Mouse (Mus musculus) cerebellum, postnatal 4 days (tissue): ENCODE measurements at regions not wholly inside any gene's neighbourhood (a gene's known extent, or its start where the extent isn't known, plus 50 kb on each side); places are given as distances from the start of the nearest gene placed in this dataset.

Experiments used
- DNase-seq, 2 experiments: peaks; one replicate each; pipeline ENCODE4 v3.0.0; 2022; ENCODE audit warnings: low spot score in 2 of 2, mixed read lengths in 1 of 2

GRCm38 (mm10) chr17:84888525-84888924, 68.0 kb upstream of the Ppm1b start:
- DNase-seq, result no peak

- DNase-seq, result no peak
Observed at GRCm38 (mm10) chr17:84890871-84891599, 65.5 kb upstream of the Ppm1b start.

- no peak for DNase-seq
Observed at GRCm38 (mm10) chr17:84893273-84894033, 63.1 kb upstream of the Ppm1b start.

GRCm38 (mm10) chr17:84895526-84895925, 61.0 kb upstream of the Ppm1b start:
- no peak for DNase-seq

GRCm38 (mm10) chr17:84896572-84896971, 60.0 kb upstream of the Ppm1b start:
- no peak for DNase-seq

GRCm38 (mm10) chr17:84898407-84898806, 58.1 kb upstream of the Ppm1b start:
- DNase-seq, result no peak

GRCm38 (mm10) chr17:84903625-84904337, 52.8 kb upstream of the Ppm1b start:
- DNase-seq, result no peak
